Mouse (Mus musculus): ENCODE data around the gene Ephx1.

GRCm38 (mm10) chr1:181012416-181012815 is 8.3 kb downstream of the Ephx1 start:
- TF ChIP-seq CTCF (IDR thresholded peaks at IDR 0.05; ENCODE audit: insufficient read depth, low read depth, low read length) (no peak), POLR2A (IDR thresholded peaks at IDR 0.05; ENCODE audit: insufficient read depth, low read depth, low read length) (no peak)
